Mouse (Mus musculus): Measurements from ENCODE around the gene Ralgps1. TPM values are rescaled to one million over a fixed set of nuclear protein-coding genes. Genes with fewer than 3 reads are reported as not detected.

Ralgps1 gene
- polyA plus RNA-seq, 1 experiment from 2014 or later = 3.2 TPM

DNA sequence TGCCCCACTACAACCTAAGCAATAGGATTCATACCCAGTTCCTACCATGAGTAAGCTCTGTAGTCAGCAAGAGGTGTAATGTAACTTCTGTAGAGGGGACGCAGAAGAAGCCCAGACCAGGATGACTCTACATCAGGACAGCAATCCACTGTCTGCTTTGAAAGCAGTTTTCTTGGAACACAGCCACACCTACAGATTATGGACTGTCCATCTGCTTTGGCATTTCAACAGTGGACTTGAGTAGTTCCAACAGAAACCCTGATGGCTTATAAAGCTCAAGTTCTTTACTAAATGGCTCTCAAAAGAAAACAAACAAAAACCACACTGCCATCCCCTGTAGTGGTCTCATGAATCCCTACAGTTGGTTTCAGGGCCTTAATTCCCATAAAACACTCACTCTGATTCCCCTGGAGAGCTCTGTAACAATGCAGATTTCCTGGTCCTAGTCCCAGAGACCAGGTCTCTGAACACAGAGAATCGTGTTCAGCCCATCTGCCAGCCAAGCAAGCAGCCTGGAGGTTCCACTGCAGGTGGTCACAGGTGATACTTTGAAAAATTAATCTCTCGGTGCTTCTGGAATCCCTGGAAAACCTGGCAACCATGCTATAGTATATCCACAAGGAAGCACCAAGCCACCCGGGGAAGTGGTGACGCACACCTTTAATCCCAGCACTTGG, 281.8 kb downstream of the Ralgps1 start:
- Histone ChIP-seq H3K4me1 (no peaks in the 10 kb centered on the region), H3K4me3 (replicated peaks) (no peak overlapping the region), H3K9me3 (replicated peaks) (no peaks in the 10 kb centered on the region), H3K9ac (no peak overlapping the region), H3K27ac (replicated peaks) (no peak overlapping the region), H3K27me3 (no peaks in the 10 kb centered on the region), H3K36me3 (no peaks in the 10 kb centered on the region), H3K4me2 (replicated peaks) (no peak overlapping the region)
- WGBS = 79% methylated on average over 5 of the region's 5 CpGs
- no peak for ATAC-seq (ENCODE audit: insufficient number of reproducible peaks, low FRiP score, low TSS enrichment, low read depth)

DNA sequence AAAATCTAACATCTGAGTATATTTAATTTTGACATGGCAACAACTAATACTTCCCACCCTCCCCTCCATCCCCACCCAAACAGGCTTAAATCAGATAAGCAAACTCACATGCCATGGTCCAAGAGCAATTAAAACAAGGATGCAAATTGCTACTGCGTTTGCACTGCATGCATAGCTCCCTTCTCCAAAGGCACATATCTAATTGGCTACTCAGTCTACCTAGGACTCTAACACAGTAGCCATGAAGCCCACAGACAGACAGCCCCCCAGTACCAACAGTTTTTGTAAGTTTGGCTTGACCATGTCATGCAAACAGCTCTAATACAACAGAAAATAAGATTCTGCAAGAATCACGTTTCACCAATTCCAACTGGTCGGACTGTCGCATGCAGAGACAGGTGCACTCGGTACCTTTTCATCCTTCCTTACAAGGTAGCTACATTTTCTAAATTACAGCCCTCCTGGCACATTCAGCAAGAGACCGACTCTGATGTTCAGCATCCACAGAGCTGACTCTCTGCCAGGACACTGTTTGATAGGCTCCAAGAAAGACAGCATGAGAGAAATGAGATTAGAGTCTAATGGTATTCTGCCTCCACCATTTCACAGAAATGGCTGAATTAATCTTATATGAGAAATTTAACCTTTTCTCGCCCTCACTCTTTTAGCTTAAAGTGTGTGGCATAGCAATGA, 284.5 kb downstream of the Ralgps1 start:
- Histone ChIP-seq H3K4me2 (replicated peaks) (no peak overlapping the region), H3K27ac (replicated peaks) (no peak overlapping the region), H3K4me1 (no peaks in the 10 kb centered on the region), H3K36me3 (no peaks in the 10 kb centered on the region), H3K9me3 (replicated peaks) (no peaks in the 10 kb centered on the region), H3K27me3 (no peaks in the 10 kb centered on the region), H3K4me3 (replicated peaks) (no peak overlapping the region), H3K9ac (no peak overlapping the region)
- ATAC-seq (ENCODE audit: insufficient number of reproducible peaks, low FRiP score, low TSS enrichment, low read depth) = no peak
- 66% methylated on average over 7 of the region's 7 CpGs for WGBS

DNA sequence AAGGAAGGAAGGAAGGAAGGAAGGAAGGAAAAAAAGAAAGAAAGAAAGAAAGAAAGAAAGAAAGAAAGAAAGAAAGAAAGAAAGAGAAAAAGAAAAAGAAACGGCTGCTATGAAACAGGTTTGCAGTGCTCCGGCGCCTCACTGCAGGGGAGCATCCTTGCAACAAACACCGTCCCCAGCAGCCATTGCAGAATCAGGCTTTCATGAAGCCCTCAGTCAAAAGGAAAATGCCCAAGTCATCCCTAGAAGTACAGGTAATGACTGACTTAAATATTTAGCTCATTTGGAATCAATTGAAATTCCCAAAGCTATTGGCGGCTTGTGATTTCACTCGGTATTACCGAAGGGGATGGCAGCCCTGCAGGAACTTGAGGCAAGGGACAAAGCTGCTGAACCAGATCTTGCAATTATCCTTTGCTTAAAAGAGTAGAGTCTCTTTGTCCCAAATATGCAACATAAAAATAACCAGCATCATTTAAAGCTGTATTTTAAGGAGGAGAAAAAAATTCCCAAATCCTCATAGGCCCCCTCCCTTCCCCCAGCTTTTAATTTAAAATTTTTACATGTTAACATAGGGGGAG, 285.2 kb downstream of the Ralgps1 start:
- Histone ChIP-seq H3K4me3 (replicated peaks) (no peak overlapping the region), H3K4me2 (replicated peaks) (no peak overlapping the region), H3K27me3 (no peaks in the 10 kb centered on the region), H3K27ac (replicated peaks) (no peak overlapping the region), H3K9ac (no peak overlapping the region), H3K4me1 (no peaks in the 10 kb centered on the region), H3K9me3 (replicated peaks) (no peaks in the 10 kb centered on the region), H3K36me3 (no peaks in the 10 kb centered on the region)
- no peak for ATAC-seq (ENCODE audit: insufficient number of reproducible peaks, low FRiP score, low TSS enrichment, low read depth)
- WGBS = 42% methylated on average over 7 of the region's 7 CpGs

DNA sequence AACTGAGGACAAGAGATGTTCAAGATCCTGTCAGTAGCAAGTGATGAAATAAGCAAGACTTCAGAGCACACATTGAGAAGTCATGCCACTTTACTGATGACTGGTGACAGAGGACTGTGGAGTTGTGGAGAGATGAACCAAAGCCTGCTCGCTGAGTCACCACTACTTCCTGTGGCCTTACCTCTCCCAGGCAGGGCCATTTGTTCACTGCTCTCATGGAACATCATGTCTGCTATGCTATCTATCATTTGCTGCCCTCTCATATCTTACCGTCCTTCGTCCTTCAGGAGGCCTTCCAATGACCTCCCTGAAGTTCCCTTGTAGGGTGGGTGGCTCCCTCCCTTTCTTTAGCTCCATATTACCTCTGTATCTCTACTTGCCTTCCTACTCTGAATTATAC, 287.1 kb downstream of the Ralgps1 start:
- Histone ChIP-seq H3K27me3 (no peaks in the 10 kb centered on the region), H3K4me2 (replicated peaks) (no peak overlapping the region), H3K4me3 (replicated peaks) (no peak overlapping the region), H3K4me1 (no peaks in the 10 kb centered on the region), H3K9ac (no peak overlapping the region), H3K36me3 (no peaks in the 10 kb centered on the region), H3K27ac (replicated peaks) (no peak overlapping the region), H3K9me3 (replicated peaks) (no peaks in the 10 kb centered on the region)
- WGBS = 86% methylated on average over 3 of the region's 3 CpGs
- no peak for ATAC-seq (ENCODE audit: insufficient number of reproducible peaks, low FRiP score, low TSS enrichment, low read depth)

Small RNA genes lying within 50 kb of the gene (microRNA-seq; reads per million reads assigned to microRNA genes)
- not detected for gene Gm25998 (ENCODE audit: borderline number of aligned reads)

Other genes with a start within 250 kb of the Ralgps1 start
- 8.8 and 10.7 TPM in 2 replicates for gene Garnl3, start 239.8 kb downstream of the Ralgps1 start, polyA plus RNA-seq (2015; fragmentation: Nextera tagmentation; extraction: Ambion mirVana)
- 59.2 and 62.1 TPM in 2 replicates for gene Angptl2, start 155.4 kb downstream of the Ralgps1 start, polyA plus RNA-seq (2015; fragmentation: Nextera tagmentation; extraction: Ambion mirVana)
- gene Zbtb34, start 59.8 kb upstream of the Ralgps1 start, polyA plus RNA-seq (2015; fragmentation: Nextera tagmentation; extraction: Ambion mirVana) = 7.2 and 7.9 TPM in 2 replicates
- gene Zbtb43, start 97.1 kb upstream of the Ralgps1 start, polyA plus RNA-seq (2015; fragmentation: Nextera tagmentation; extraction: Ambion mirVana) = 19.0 and 20.1 TPM in 2 replicates

Data from embryonic facial prominence, embryonic 15.5 days (tissue).